Mouse (Mus musculus) hindbrain, embryonic 16.5 days (tissue): ENCODE data around the gene Chkb. TPM values are rescaled to one million over a fixed set of nuclear protein-coding genes. Genes with fewer than 3 reads are reported as not detected.

Source experiments
- ATAC-seq: fragments of 200-750 bp; cut with Nextera tagmentation; 2 replicates; pipeline ENCODE4 v1.8.0; 2017; ENCODE audit warnings: moderate TSS enrichment, moderate library complexity
- H3K27ac ChIP-seq: fragments of 300-500 bp; sonication (generic); 2 replicates; pipeline ENCODE4 v1.5.1; 2014; ENCODE audit warnings: low read depth, mild to moderate bottlenecking, control low read depth, low read length, moderate library complexity
- H3K27me3 ChIP-seq: fragments of 300-500 bp; sonication (generic); replicated peaks from 2 replicates; pipeline ENCODE4 v1.6.1; 2014; ENCODE audit warnings: low read length; ENCODE audit not compliant: control insufficient read depth, insufficient read depth
- H3K36me3 ChIP-seq: fragments of 300-500 bp; sonication (generic); 2 replicates; pipeline ENCODE4 v1.6.1; 2014; ENCODE audit warnings: mild to moderate bottlenecking, low read length, moderate library complexity, mixed read lengths; ENCODE audit not compliant: control insufficient read depth, insufficient read depth
- H3K4me1 ChIP-seq: fragments of 300-500 bp; sonication (generic); 2 replicates; pipeline ENCODE4 v1.6.1; 2014; ENCODE audit warnings: low read depth, low read length; ENCODE audit not compliant: control insufficient read depth, insufficient read depth
- H3K4me2 ChIP-seq: fragments of 300-500 bp; sonication (generic); 2 replicates; pipeline ENCODE4 v1.6.1; 2014; ENCODE audit warnings: mild to moderate bottlenecking, low read length, control low read depth, moderate library complexity
- H3K4me3 ChIP-seq: fragments of 300-500 bp; sonication (generic); 2 replicates; pipeline ENCODE4 v1.5.1; 2014; ENCODE audit warnings: mild to moderate bottlenecking, low read length, control low read depth, moderate library complexity
- H3K9ac ChIP-seq: fragments of 300-500 bp; sonication (generic); 2 replicates; pipeline ENCODE4 v1.6.1; 2014; ENCODE audit warnings: low read depth, mild to moderate bottlenecking, control low read depth, low read length, moderate library complexity
- H3K9me3 ChIP-seq: fragments of 300-500 bp; sonication (generic); 2 replicates; pipeline ENCODE4 v1.6.1; 2014; ENCODE audit warnings: mild to moderate bottlenecking, low read length, moderate library complexity; ENCODE audit not compliant: control insufficient read depth
- WGBS: fragments of 180-500 bp; shearing (Covaris S2); extraction: QIAGEN DNeasy Blood & Tissue Kit; methylation state at CpG from one replicate; pipeline ENCODE4 v1.1.7; 2014; 5-methylcytosine and 5-hydroxymethylcytosine counted together
- polyA plus RNA-seq: library from polyadenylated mRNA; unstranded; fragments of >200 nt; fragmentation: Nextera tagmentation; extraction: Ambion mirVana; gene quantifications from 2 replicates; pipeline ENCODE4 v1.2.1, GENCODE M21; 2015

Chkb gene
- polyA plus RNA-seq, 1 experiment from 2014 or later: 82.1 TPM

DNA sequence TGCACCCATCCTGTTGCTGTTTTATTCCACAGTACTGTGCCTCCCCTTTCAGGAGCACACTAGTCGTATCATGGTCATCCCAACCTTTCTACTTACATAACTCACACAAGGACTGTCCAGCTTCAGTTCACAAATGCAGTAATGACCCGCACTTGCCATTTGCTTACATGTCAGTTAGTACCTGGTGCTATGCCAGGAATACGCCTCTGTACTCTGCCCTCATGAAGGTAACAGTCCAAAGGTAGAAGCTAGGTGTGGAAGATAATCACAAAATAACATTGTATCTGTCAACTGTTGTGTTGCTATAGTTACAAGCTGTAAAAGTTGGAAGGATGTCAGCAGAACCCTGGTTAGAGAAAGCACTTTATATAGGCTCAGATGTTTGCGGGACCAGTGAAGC, 32.8 kb downstream of the Chkb start:
- Histone ChIP-seq H3K27ac (no peak overlapping the region), H3K9ac (no peak overlapping the region), H3K9me3 (no peaks in the 10 kb centered on the region), H3K36me3 (no peaks in the 10 kb centered on the region), H3K4me3 (no peak overlapping the region), H3K27me3 (no peaks in the 10 kb centered on the region), H3K4me2 (no peak overlapping the region), H3K4me1 (no peaks in the 10 kb centered on the region)
- no peak for ATAC-seq
- 89% methylated on average over 4 of the region's 4 CpGs for WGBS

DNA sequence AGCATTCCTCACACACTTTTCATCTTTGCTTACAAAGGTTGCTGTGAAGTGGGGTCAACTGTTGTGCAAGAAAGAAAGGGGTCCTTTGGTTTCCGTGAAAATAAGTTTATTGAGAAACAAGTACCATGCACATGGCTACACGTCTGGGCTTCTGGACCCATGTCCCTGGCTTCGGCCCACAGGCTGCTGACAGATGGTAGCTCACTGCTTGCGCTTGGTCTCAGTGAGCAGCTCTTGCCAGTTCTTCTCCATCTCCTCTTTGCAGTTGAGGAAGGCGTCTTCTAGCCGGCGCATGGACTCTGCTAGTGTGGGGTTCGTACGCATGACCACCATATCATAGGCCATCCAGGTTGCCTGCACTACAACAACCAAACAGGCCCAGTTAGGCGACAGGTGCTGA, 39.6 kb downstream of the Chkb start:
- Histone ChIP-seq H3K27me3 (no peaks in the 10 kb centered on the region), H3K4me3 (no peak overlapping the region), H3K4me2 (no peak overlapping the region), H3K4me1 (no peaks in the 10 kb centered on the region), H3K27ac (no peak overlapping the region), H3K9me3 (no peaks in the 10 kb centered on the region), H3K9ac (no peak overlapping the region), H3K36me3 (no peaks in the 10 kb centered on the region)
- no peak for ATAC-seq
- WGBS: 92% methylated on average over 10 of the region's 10 CpGs

DNA sequence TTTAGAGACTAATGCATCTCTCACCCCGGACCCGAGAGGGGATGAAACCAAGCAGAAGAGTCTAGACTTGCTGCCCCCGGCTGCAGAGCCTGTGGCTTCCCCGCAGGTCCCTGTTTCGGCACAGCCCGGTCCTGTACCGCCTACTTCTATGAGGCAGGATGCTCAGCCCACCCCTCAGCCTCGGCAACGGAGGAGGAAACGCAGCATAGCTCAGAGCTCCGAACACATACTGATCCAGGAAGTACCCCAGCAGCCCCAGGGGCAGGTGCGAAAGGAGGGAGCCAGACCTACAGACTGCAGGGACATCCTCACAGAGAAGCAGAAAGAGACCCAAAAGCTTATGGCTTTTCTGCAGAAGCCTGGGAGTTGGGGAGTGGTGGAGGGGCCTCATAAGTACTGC, 42.6 kb downstream of the Chkb start:
- 49% methylated on average over 12 of the region's 12 CpGs for WGBS
- H3K27me3 ChIP-seq: peaks cover 2% of the 10 kb centered on the region; the same call in 1 of the 2 replicates
- H3K9ac ChIP-seq: no peak overlapping the region
- ATAC-seq: no peak
- no peaks in the 10 kb centered on the region for H3K4me1 ChIP-seq
- no peak overlapping the region for H3K27ac ChIP-seq
- H3K4me2 ChIP-seq: no peak overlapping the region
- H3K36me3 ChIP-seq: no peaks in the 10 kb centered on the region
- no peaks in the 10 kb centered on the region for H3K9me3 ChIP-seq
- no peak overlapping the region for H3K4me3 ChIP-seq

DNA sequence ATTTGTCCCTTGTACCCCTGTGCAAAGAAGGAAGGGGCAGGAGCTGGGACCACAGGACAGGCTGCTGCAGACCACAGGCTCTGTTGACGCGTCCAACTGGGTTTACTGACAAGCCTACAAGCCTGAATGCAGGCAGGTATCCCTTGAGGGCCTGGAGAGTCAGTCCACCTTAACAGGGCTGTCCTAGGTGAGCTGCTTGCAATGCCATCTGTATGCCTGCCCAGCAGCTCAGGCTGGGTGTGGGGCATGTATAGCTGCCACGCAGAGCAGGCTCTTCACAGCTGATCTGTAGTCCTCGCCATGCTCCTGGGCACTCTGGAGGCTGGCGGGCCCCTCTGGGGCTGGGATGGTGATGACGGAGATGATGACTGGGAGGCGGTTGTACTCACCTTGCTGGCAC, 45.1 kb downstream of the Chkb start, which contains the start of gene Klhdc7b:
Gene Klhdc7b (plus strand): TSS at position 301 of the 400 bp plus-strand sequence.
- peaks cover 6% of the 10 kb centered on the region for H3K27me3 ChIP-seq
- no peak for ATAC-seq
- H3K9me3 ChIP-seq: no peaks in the 10 kb centered on the region
- WGBS: 93% methylated on average over 7 of the region's 7 CpGs
- H3K27ac ChIP-seq: no peak within 1 kb of the TSS
- H3K4me1 ChIP-seq: no peaks in the 10 kb centered on the region
- H3K4me3 ChIP-seq: no peak within 1 kb of the TSS
- H3K9ac ChIP-seq: no peak within 1 kb of the TSS
- H3K4me2 ChIP-seq: no peak within 1 kb of the TSS
- no peaks in the 10 kb centered on the region for H3K36me3 ChIP-seq

DNA sequence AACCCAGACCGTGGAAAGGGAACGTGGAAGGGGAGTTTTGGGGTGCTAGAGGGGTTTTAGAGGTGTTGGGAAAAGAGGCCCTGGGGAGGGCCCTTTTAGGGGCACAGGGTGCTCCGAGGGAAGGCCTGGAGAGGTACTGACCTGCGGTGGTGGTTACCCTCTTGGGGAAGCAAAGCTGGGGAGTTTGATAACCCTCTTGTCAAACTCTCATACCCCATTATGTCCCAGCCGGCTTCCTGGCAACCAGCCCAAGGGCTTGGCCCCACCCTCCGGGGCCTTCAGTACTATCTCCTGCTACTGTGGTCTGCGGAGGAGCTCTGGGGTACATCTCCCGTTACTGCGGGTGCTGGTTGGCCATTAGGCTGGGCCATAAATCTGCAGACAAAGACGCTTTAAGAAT, 50.3 kb downstream of the Chkb start:
- Histone ChIP-seq H3K27me3 (peaks cover 30% of the 10 kb centered on the region), H3K36me3 (no peaks in the 10 kb centered on the region), H3K9ac (peak overlapping the region; percentile 52), H3K9me3 (no peaks in the 10 kb centered on the region), H3K4me1 (peaks cover 16% of the 10 kb centered on the region), H3K4me3 (peak overlapping the region; percentile 35), H3K27ac (no peak overlapping the region), H3K4me2 (peak overlapping the region; percentile 63)
- no peak for ATAC-seq
- WGBS: 12% methylated on average over 10 of the region's 10 CpGs

DNA sequence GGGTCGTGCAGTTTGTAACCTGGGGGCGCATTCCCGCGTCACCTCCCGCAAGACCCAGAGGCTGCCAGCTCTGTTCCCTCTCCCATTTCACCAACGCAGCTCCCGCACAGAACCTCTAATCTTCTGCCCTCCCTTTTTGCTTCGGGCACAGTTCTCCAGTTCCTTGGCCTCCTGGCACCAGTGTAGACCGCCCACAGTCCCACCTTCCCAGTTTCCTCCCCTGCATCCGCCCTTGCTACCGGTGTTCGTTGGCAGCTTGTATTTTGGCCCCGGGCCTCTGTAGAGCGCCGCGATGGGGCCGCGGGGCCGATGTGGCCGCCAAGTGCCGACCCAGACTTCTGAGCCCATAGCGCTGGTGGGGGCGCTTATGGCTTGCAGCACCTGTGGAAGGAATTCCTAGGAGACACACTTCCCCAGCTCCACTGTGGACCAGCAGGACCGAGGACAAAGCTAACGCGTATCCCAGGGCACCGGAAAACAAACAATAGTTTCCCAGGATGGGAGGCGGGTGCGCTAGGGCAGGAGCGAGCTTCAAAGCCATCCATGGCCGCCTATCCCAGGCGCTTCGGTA, 50.8 kb downstream of the Chkb start, which contains the start of gene Odf3b:
Gene Odf3b (minus strand): TSS at position 452 of the 571 bp plus-strand sequence.
- no peaks in the 10 kb centered on the region for H3K9me3 ChIP-seq
- 2% methylated on average over 29 of the region's 33 CpGs for WGBS
- peaks cover 20% of the 10 kb centered on the region for H3K4me1 ChIP-seq
- peak within 1 kb of the TSS; percentile 35 for H3K4me3 ChIP-seq
- peaks cover 30% of the 10 kb centered on the region for H3K27me3 ChIP-seq
- peak within 1 kb of the TSS; percentile 52 for H3K9ac ChIP-seq
- H3K27ac ChIP-seq: no peak within 1 kb of the TSS
- ATAC-seq: no peak
- peak within 1 kb of the TSS; percentile 63 for H3K4me2 ChIP-seq
- no peaks in the 10 kb centered on the region for H3K36me3 ChIP-seq

DNA sequence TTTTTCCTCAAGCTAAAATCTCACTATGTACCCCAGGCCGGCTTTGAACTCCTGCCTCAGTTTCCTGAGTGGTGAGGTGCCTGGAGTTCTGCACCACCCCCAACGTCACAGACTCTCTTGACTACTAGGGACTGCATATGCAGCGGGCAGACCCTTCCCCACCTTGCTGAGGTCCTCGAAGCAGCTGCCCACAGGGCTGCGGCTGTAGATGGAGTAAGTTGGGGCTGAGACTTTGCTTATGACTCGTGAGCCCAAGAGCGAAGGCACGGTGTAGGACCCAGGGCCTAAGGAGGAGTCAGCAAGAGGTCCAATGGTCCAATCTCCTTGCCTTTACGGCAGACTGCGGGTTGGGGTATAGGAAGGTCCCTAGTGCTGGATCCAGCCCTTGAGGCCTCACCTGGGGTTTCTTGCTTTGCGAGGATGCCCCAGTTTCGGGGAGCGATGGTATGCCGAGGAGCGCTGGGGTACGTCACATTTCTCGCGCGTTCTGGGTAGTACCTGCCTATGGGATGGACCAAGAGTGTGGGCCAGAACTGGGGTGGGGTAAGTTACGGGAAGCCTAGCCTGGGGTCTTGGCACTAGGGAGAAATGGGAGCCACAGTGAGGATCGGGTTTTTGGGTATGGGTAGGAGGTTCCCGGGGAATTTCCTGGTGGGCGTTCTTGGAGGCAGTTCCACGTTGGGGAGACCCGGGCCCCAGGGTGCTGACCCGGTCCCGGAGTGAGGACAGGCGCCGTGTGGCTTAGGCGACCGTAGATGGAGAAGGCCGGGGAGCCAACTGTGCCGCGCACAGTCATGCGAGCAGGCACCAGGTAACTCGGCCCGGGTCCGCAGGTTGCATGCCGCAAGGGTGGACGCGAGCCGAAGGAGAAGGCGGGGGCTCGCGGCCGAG, 51.5 kb downstream of the Chkb start:
- peaks cover 21% of the 10 kb centered on the region for H3K4me1 ChIP-seq
- no peaks in the 10 kb centered on the region for H3K36me3 ChIP-seq
- no peak overlapping the region for H3K27ac ChIP-seq
- H3K9ac ChIP-seq: peak overlapping the region; percentile 52
- H3K4me2 ChIP-seq: peak overlapping the region; percentile 63
- ATAC-seq: no peak
- H3K9me3 ChIP-seq: no peaks in the 10 kb centered on the region
- H3K27me3 ChIP-seq: peaks cover 30% of the 10 kb centered on the region
- H3K4me3 ChIP-seq: peak overlapping the region; percentile 35
- 13% methylated on average over 41 of the region's 46 CpGs for whole genome bisulfite sequencing

DNA sequence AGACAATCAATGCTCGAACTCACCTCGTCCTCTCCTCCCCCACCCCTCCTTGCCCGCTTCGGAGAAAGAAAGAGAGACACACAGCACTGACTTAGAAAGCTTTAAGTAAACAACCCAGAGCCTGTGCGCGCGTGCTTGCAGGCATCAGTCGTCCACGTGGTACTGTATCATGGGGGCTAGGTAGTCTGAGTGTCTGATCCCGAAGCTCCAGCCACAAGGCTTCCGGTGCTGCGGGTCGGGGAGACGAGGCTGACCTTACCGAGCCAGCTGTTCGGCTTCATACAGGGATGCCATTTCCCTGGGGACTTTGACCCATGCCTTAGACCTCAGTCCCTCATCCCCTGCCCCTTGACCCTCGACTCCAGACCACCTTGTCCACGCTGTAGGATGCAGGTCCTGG, 52.3 kb downstream of the Chkb start:
- H3K27ac ChIP-seq: no peak overlapping the region
- no peak overlapping the region for H3K4me2 ChIP-seq
- H3K36me3 ChIP-seq: no peaks in the 10 kb centered on the region
- no peak overlapping the region for H3K4me3 ChIP-seq
- no peaks in the 10 kb centered on the region for H3K9me3 ChIP-seq
- H3K9ac ChIP-seq: no peak overlapping the region
- 3% methylated on average over 18 of the region's 18 CpGs for WGBS
- no peak for ATAC-seq
- H3K27me3 ChIP-seq: peaks cover 30% of the 10 kb centered on the region
- peaks cover 29% of the 10 kb centered on the region for H3K4me1 ChIP-seq

DNA sequence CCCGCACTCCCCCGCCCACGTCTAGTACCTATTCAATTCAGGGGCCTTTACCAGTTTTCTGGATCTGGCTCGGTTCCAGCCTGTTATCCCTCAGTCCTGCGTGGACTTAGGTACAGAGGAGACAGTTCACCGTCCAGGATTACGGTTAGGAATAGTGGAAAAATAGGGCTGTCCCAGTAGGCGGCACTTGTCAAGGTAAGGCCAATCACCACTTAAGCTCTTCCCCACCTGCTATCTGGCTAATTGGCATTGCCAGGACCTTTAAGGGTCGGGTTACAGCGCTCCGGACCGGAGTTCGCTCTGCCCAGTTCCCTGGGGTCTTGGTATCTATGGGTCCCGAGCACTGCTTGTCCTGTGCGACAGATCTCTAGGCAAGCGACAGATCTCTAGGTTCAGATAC, 52.8 kb downstream of the Chkb start, which contains the start of gene Tymp:
Gene Tymp (minus strand): TSS at position 83 of the 400 bp plus-strand sequence.
- no peak within 1 kb of the TSS for H3K4me2 ChIP-seq
- 22% methylated on average over 16 of the region's 16 CpGs for WGBS
- H3K4me1 ChIP-seq: peaks cover 29% of the 10 kb centered on the region
- no peak within 1 kb of the TSS for H3K9ac ChIP-seq
- H3K36me3 ChIP-seq: peaks cover 3% of the 10 kb centered on the region
- H3K27me3 ChIP-seq: peaks cover 30% of the 10 kb centered on the region
- H3K4me3 ChIP-seq: no peak within 1 kb of the TSS
- no peak for ATAC-seq
- no peaks in the 10 kb centered on the region for H3K9me3 ChIP-seq
- H3K27ac ChIP-seq: no peak within 1 kb of the TSS
